Mouse (Mus musculus): ENCODE data around the gene Hddc2. TPM values are rescaled to one million over a fixed set of nuclear protein-coding genes. Genes with fewer than 3 reads are reported as not detected.

Hddc2 gene
- total RNA-seq, 1 experiment, result 35.4 TPM

Other genes starting within 250 kb of the Hddc2 start
- gene Tpd52l1, start 132.6 kb downstream of the Hddc2 start, total RNA-seq (2012; rRNA removed), result 10.8 and 18.0 TPM in 2 replicates